Mouse (Mus musculus) MEL (cell line): ENCODE measurements around the gene Tmem54.

Experiments used
- CTCF ChIP-seq, 3 experiments: IDR thresholded peaks in 2 of 3; conservative IDR thresholded peaks in 1 of 3; 2 replicates each; pipeline ENCODE4 v1.5.1; 2011 to 2012; ENCODE audit warnings: low read length in 3 of 3, low read depth in 2 of 3, mild to moderate bottlenecking in 2 of 3, improper control_type of control experiment in 1 of 3, inconsistent platforms in 1 of 3, mixed read lengths in 1 of 3, moderate library complexity in 1 of 3; ENCODE audit not compliant: control insufficient read depth in 1 of 3, insufficient read depth in 1 of 3, poor library complexity in 1 of 3, severe bottlenecking in 1 of 3
- GATA1 ChIP-seq: IDR thresholded peaks from 2 replicates; pipeline ENCODE4 v1.6.1; 2011; ENCODE audit warnings: low read depth, low read length, improper control_type of control experiment
- MAX ChIP-seq: IDR thresholded peaks from 2 replicates; pipeline ENCODE4 v1.6.1; 2011; ENCODE audit warnings: low read length, improper control_type of control experiment
- USF1 ChIP-seq: IDR thresholded peaks from 2 replicates; pipeline ENCODE4 v1.6.1; 2014; ENCODE audit warnings: low read depth, mild to moderate bottlenecking, inconsistent platforms, low read length, improper control_type of control experiment, moderate library complexity
- ZC3H11A ChIP-seq: IDR thresholded peaks from 2 replicates; pipeline ENCODE4 v1.6.1; 2012; ENCODE audit warnings: low read depth, mild to moderate bottlenecking, inconsistent platforms, low read length, improper control_type of control experiment

DNA sequence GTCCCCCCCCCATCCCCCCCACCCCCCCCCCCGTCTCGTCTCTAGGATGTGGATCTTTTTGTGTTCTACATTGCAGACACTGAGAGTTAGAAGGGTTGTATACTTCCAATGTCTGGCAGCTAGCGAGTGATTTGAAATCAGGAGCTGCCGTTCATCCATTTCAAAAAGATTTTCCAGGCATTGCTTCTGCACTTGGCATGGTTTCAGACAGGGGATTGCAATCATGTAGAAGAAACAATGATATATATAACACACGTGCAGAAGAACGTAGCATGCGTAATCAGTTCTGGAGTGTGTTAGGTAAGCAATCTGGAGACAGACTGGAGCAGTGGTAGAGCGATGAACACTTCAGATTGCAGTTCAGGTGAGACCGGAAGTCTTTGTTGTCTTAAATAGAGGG, 16.8 kb downstream of the Tmem54 start:
- no peak for TF ChIP-seq USF1
- TF ChIP-seq GATA1: no peak
- TF ChIP-seq CTCF (IDR thresholded peaks at IDR 0.05 in 2 of 3, conservative IDR thresholded peaks at IDR 0.05 in 1 of 3; ENCODE audit: control insufficient read depth in 1 of 3, insufficient read depth in 1 of 3, low read depth in 2 of 3, low read length in 3 of 3, poor library complexity in 1 of 3, severe bottlenecking in 1 of 3): no peak
- no peak for TF ChIP-seq MAX
- TF ChIP-seq ZC3H11A: no peak
